Mouse (Mus musculus) G1E (cell line): ENCODE measurements around the gene Gbp8.

Experiments
- CTCF ChIP-seq: IDR thresholded peaks from 2 replicates; pipeline ENCODE4 v1.5.1; 2012; ENCODE audit warnings: low read depth, low read length, inconsistent platforms, mixed read lengths
- TAL1 ChIP-seq: conservative IDR thresholded peaks from 2 replicates; pipeline ENCODE4 v1.6.1; 2012; ENCODE audit warnings: low read depth, low read length, inconsistent platforms, mixed read lengths

DNA sequence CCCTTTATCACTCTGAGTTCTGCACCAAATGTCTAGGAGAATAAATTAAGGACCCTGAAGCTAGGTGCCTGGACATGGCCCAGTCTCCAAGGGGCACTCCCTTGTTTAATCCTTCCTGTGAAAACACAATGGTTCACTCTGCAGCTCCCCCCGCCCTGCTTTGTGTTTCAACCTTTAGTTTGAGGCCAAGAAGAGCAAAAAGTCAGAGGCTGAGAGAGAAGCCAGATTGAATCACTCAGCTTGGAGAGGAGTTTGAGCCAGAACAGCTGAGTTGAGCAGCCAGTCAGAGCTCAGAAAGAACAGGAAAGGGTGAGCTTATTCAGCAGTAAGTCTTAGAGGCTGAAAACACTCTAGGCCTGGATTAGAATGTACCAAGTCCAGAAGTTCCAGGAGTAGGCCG is 151.3 kb downstream of the Gbp8 start:
- TF ChIP-seq CTCF (no peak), TAL1 (no peak)
